Mouse (Mus musculus) E14TG2a.4 (cell line): Measurements from ENCODE around the gene Ctcf.

Source experiments
- H3K27me3 ChIP-seq: 2 replicates; pipeline ENCODE4 v1.6.1; 2014; ENCODE audit warnings: low read length, control low read depth; ENCODE audit not compliant: insufficient read depth
- H3K36me3 ChIP-seq: 2 replicates; pipeline ENCODE4 v1.6.1; 2014; ENCODE audit warnings: low read length, control low read depth; ENCODE audit not compliant: insufficient read depth
- H3K4me1 ChIP-seq: replicated peaks from 2 replicates; pipeline ENCODE4 v1.6.1; 2014; ENCODE audit warnings: low read depth, low read length, control low read depth
- H3K4me3 ChIP-seq: replicated peaks from 2 replicates; pipeline ENCODE4 v1.5.1; 2014; ENCODE audit warnings: mild to moderate bottlenecking, low read length
- H3K9me3 ChIP-seq: 2 replicates; pipeline ENCODE4 v1.6.1; 2014; ENCODE audit warnings: low read length, control low read depth
- CTCF ChIP-seq: conservative IDR thresholded peaks from 2 replicates; pipeline ENCODE4 v1.5.1; 2014; ENCODE audit warnings: low read length
- NANOG ChIP-seq: IDR thresholded peaks from 2 replicates; pipeline ENCODE4 v1.6.1; 2014; ENCODE audit warnings: borderline replicate concordance, low read length, mixed read lengths
- POU5F1 ChIP-seq: IDR thresholded peaks from 2 replicates; pipeline ENCODE4 v1.6.1; 2014; ENCODE audit warnings: low read length, borderline replicate concordance

Ctcf gene

DNA sequence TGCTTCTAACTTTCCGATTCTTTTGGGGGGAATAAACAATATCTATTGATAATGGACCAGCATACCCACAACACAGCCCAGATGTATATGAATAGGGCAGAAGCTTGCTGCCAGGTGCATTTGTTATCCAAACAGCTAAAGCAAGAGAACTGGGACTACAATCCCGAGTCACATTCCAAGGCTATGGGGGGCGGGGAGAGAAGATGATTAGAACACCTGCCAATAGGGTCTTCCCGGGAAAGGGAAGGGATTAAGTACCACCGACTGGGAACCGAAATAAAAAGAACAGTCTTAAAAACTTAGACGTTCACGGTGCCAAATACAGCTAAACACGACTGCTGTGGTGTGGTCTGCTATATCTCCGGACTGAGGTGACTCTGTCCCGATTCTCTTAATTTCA is 887 bp upstream of the Ctcf start:
- no peaks in the 10 kb centered on the region for H3K27me3 ChIP-seq
- no peaks in the 10 kb centered on the region for H3K9me3 ChIP-seq
- H3K4me1 ChIP-seq: peaks cover 51% of the 10 kb centered on the region
- TF ChIP-seq NANOG (no peak), POU5F1 (no peak), CTCF (no peak)
- peaks cover 16% of the 10 kb centered on the region for H3K36me3 ChIP-seq
- H3K4me3 ChIP-seq: peak overlapping the region; percentile 96

GRCm38 (mm10) chr8:105636963-105637510 is 669 bp downstream of the Ctcf start, which contains the start of gene Agrp:
TSS of gene Agrp (minus strand) at chr8:105637393.
- H3K36me3 ChIP-seq: peaks cover 12% of the 10 kb centered on the region
- TF ChIP-seq NANOG (no peak), POU5F1 (no peak), CTCF (no peak)
- H3K4me1 ChIP-seq: peaks cover 52% of the 10 kb centered on the region
- no peaks in the 10 kb centered on the region for H3K9me3 ChIP-seq
- H3K4me3 ChIP-seq: peak within 1 kb of the TSS; percentile 96
- no peaks in the 10 kb centered on the region for H3K27me3 ChIP-seq

DNA sequence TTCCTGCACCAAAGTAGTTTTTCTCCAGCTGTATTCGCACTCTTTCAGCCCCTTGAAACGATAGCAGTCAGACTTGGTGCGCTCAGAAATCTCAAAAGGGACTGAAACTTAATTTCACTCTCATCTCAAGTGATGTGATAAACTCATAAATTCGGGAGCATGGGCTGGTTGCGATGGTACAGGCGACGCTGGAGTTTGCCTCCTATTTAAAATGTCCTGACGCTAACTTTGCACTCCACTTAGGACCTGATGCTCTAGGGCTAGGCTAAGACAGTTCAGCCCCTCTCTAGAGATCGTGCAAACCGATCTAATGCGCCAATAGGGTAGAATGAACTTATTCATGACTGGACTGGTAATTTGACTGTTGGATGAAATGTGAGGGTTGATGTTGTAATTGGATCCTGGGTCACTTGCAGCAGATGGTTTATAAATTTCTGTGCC is 1.3 kb downstream of the Ctcf start:
- peaks cover 51% of the 10 kb centered on the region for H3K4me1 ChIP-seq
- H3K36me3 ChIP-seq: peaks cover 10% of the 10 kb centered on the region
- H3K4me3 ChIP-seq: peak overlapping the region; percentile 96
- H3K27me3 ChIP-seq: no peaks in the 10 kb centered on the region
- H3K9me3 ChIP-seq: no peaks in the 10 kb centered on the region
- no peak for TF ChIP-seq POU5F1
- TF ChIP-seq CTCF: no peak
- TF ChIP-seq NANOG: no peak

DNA sequence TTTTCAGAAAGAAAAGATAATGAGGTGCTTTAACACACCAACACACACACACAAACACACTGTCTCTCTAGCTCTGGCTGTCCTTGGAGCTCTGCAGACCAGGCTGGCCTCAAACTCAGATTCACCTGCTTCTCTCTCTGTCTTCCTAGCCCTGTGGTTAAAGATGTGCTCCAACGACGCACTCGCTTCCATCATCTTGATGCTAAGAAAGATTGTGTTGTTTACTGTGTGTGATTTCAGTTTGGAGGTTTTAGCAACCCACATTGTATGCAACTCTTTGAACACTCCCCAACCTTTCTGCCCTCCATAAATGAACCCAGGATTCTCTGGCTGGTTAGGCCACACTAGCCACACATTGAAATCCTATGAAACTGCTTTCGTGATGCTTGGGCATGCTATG is 2.1 kb downstream of the Ctcf start:
- peaks cover 51% of the 10 kb centered on the region for H3K4me1 ChIP-seq
- H3K27me3 ChIP-seq: no peaks in the 10 kb centered on the region
- no peak for TF ChIP-seq NANOG
- TF ChIP-seq POU5F1: no peak
- TF ChIP-seq CTCF: no peak
- H3K9me3 ChIP-seq: no peaks in the 10 kb centered on the region
- peak overlapping the region; percentile 96; the same call in 1 of the 2 replicates for H3K4me3 ChIP-seq
- H3K36me3 ChIP-seq: peaks cover 16% of the 10 kb centered on the region

GRCm38 (mm10) chr8:105639835-105640234 is 3.5 kb downstream of the Ctcf start:
- H3K4me1 ChIP-seq: peaks cover 46% of the 10 kb centered on the region
- H3K9me3 ChIP-seq: no peaks in the 10 kb centered on the region
- no peak overlapping the region for H3K4me3 ChIP-seq
- TF ChIP-seq NANOG: no peak
- no peak for TF ChIP-seq POU5F1
- TF ChIP-seq CTCF: no peak
- peaks cover 28% of the 10 kb centered on the region for H3K36me3 ChIP-seq
- H3K27me3 ChIP-seq: no peaks in the 10 kb centered on the region

DNA sequence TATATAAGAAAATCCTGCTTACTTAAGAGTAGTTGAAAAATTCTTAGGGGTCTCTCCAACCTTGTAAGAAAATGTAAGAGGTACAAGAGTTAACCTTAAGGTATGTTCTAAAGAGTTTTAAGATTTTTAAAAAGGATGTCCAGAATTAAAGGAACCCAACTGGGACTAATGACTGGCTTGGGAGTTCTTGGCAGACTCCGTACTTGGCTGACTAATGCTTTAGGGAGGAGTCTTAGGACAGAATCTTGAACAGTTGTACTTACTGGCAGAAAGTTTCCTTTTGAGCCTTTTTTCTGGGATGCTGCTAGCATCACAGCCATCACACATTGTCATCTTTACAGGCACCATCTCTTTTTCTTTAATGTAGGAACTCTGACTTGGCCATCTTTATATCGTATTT is 4.1 kb downstream of the Ctcf start:
- Histone ChIP-seq H3K27me3 (no peaks in the 10 kb centered on the region), H3K4me1 (peaks cover 39% of the 10 kb centered on the region), H3K4me3 (no peak overlapping the region), H3K9me3 (no peaks in the 10 kb centered on the region), H3K36me3 (peaks cover 35% of the 10 kb centered on the region)
- TF ChIP-seq POU5F1: no peak
- no peak for TF ChIP-seq CTCF
- TF ChIP-seq NANOG: no peak

GRCm38 (mm10) chr8:105645205-105645604 is 8.8 kb downstream of the Ctcf start:
- Histone ChIP-seq H3K36me3 (peaks cover 52% of the 10 kb centered on the region), H3K4me3 (no peak overlapping the region), H3K27me3 (no peaks in the 10 kb centered on the region)

DNA sequence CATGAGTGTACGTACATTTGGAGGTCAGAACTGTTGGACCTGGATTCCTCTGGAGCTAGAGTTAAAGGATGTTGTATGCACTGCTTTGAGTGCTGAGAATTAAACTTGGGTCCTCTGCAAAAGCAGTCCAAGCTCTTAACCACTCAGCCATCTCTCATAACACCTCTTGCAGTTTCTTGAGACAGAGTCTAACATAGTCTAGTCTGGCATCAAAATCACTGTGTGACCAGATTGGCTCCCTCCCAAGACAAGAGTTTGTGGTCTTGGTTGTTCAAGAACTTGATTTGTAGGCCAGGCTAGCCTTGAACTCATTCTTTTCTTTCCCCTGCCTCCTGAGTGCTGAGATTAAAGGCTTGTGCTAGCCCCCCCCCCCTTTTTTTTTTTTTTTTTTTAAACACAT is 12.6 kb downstream of the Ctcf start:
- peaks cover 33% of the 10 kb centered on the region for H3K4me1 ChIP-seq
- H3K4me3 ChIP-seq: no peak overlapping the region
- no peak for TF ChIP-seq CTCF
- no peak for TF ChIP-seq POU5F1
- no peak for TF ChIP-seq NANOG
- peaks cover 72% of the 10 kb centered on the region for H3K36me3 ChIP-seq
- H3K27me3 ChIP-seq: no peaks in the 10 kb centered on the region
- no peaks in the 10 kb centered on the region for H3K9me3 ChIP-seq

More at GRCm38 (mm10) chr8:105645205-105645604, 8.8 kb downstream of the Ctcf start:
- Histone ChIP-seq H3K9me3 (no peaks in the 10 kb centered on the region), H3K4me1 (peaks cover 35% of the 10 kb centered on the region)
- TF ChIP-seq NANOG: no peak
- no peak for TF ChIP-seq CTCF
- no peak for TF ChIP-seq POU5F1

DNA sequence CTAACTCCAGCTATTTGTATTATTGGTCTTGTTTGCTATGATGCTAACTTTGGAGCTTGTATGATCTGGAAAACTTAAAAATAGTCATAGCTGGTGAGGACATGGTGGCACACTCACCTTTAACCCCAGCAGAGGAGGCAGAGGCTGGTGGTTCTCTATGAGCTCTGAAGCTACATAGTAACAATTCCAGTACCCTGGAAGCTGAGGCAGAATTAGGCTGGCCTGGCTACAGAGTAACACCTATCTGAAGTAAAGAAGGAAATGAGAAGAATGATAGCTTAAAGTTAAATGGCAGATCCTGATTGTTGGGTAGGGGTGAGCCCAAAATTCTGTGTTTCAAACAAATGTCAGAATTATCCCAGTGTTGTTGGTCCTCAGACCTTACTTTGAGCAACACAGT is 21.3 kb downstream of the Ctcf start:
- Histone ChIP-seq H3K36me3 (peaks cover 55% of the 10 kb centered on the region), H3K4me1 (peaks cover 2% of the 10 kb centered on the region; the same call in 1 of the 2 replicates), H3K27me3 (no peaks in the 10 kb centered on the region), H3K4me3 (no peak overlapping the region), H3K9me3 (no peaks in the 10 kb centered on the region)
- no peak for TF ChIP-seq NANOG
- TF ChIP-seq CTCF: no peak
- no peak for TF ChIP-seq POU5F1
